Mouse (Mus musculus): ENCODE measurements at regions not wholly inside any gene's neighbourhood (a gene's known extent, or its start where the extent isn't known, plus 50 kb on each side); places are given as distances from the start of the nearest gene placed in this dataset.

GRCm38 (mm10) chr12:56275556-56276242, 70.0 kb downstream of the Mbip start:
- DNase-seq, result no peak

- no peak for DNase-seq
These were observed 80.6 kb downstream of the Mbip start for GRCm38 (mm10) chr12:56265049-56265448.

GRCm38 (mm10) chr12:56261471-56261870, 84.2 kb downstream of the Mbip start:
- no peak for DNase-seq

GRCm38 (mm10) chr12:56258401-56259050, 87.2 kb downstream of the Mbip start:
- DNase-seq, result no peak

GRCm38 (mm10) chr12:56256243-56256881, 89.3 kb downstream of the Mbip start:
- no peak for DNase-seq

- no peak for DNase-seq
These were observed 92.9 kb downstream of the Mbip start for GRCm38 (mm10) chr12:56252612-56253444.

- no peak for DNase-seq
These were observed 95.4 kb downstream of the Mbip start for GRCm38 (mm10) chr12:56250262-56250661.

- DNase-seq, result no peak
These were observed 99.3 kb downstream of the Mbip start for GRCm38 (mm10) chr12:56246406-56246805.

GRCm38 (mm10) chr12:56242803-56243202, 102.9 kb downstream of the Mbip start:
- no peak for DNase-seq

- DNase-seq, result peak; percentile 42
These were observed 104.0 kb downstream of the Mbip start for GRCm38 (mm10) chr12:56241735-56242134.

GRCm38 (mm10) chr12:56240206-56240605, 105.5 kb downstream of the Mbip start:
- DNase-seq, result no peak

- no peak for DNase-seq
These were observed 111.1 kb downstream of the Mbip start for GRCm38 (mm10) chr12:56234571-56234970.

- DNase-seq, result no peak
These were observed 112.5 kb downstream of the Mbip start for GRCm38 (mm10) chr12:56233209-56233608.

GRCm38 (mm10) chr12:56224142-56224895, 121.4 kb downstream of the Mbip start:
- DNase-seq, result no peak

GRCm38 (mm10) chr12:56193524-56193923, 152.2 kb downstream of the Mbip start:
- no peak for DNase-seq

GRCm38 (mm10) chr12:56189562-56189961, 156.1 kb downstream of the Mbip start:
- no peak for DNase-seq

GRCm38 (mm10) chr12:56160736-56161135, 185.0 kb downstream of the Mbip start:
- DNase-seq, result no peak

- peak; percentile 2 for DNase-seq
These were observed 201.3 kb downstream of the Mbip start for GRCm38 (mm10) chr12:56144359-56144758.

- no peak for DNase-seq
These were observed 201.9 kb downstream of the Mbip start for GRCm38 (mm10) chr12:56143789-56144188.

- no peak for DNase-seq
These were observed 231.2 kb downstream of the Mbip start for GRCm38 (mm10) chr12:56114446-56114845.

GRCm38 (mm10) chr12:56081406-56081805, 245.3 kb downstream of the Brms1l start:
- DNase-seq, result no peak

- no peak for DNase-seq
These were observed 228.1 kb downstream of the Brms1l start for GRCm38 (mm10) chr12:56064183-56064582.

All from kidney, postnatal 14 days (tissue).